Mouse (Mus musculus) spleen, adult 2 months (tissue): ENCODE data around the gene Plekha3.

Experiments
- CTCF ChIP-seq: fragments of 200-500 bp; IDR thresholded peaks from 2 replicates; pipeline ENCODE4 v1.5.1; 2011; ENCODE audit warnings: mild to moderate bottlenecking, inconsistent platforms; ENCODE audit not compliant: insufficient read depth, insufficient read length, insufficient replicate concordance; ENCODE audit errors: extremely low read depth
- POLR2A ChIP-seq: fragments of 200-500 bp; IDR thresholded peaks from 2 replicates; pipeline ENCODE4 v1.6.1; 2011; ENCODE audit warnings: low read depth, low read length, inconsistent platforms

GRCm38 (mm10) chr2:76674725-76675427 is at the start of gene Plekha3:
- no peak for TF ChIP-seq CTCF
- no peak; the same call in none of the 2 replicates for TF ChIP-seq POLR2A
